Mouse (Mus musculus): ENCODE measurements around the gene Casp8. TPM values are rescaled to one million over a fixed set of nuclear protein-coding genes. Genes with fewer than 3 reads are reported as not detected.

The Casp8 gene
- polyA plus RNA-seq, 1 experiment from 2014 or later = 17.3 TPM

- Histone ChIP-seq H3K27me3 (ENCODE audit: control insufficient read depth, insufficient read depth, low read length) (no peaks in the 10 kb centered on the region), H3K36me3 (ENCODE audit: control insufficient read depth, insufficient read depth, low read length) (no peaks in the 10 kb centered on the region), H3K4me3 (ENCODE audit: control insufficient read depth in 1 of 2, insufficient read depth in 1 of 2, low read depth in 1 of 2, low read length in 2 of 2) (no peak overlapping the region), H3K27ac (replicated peaks in 1 of 2; ENCODE audit: control insufficient read depth in 1 of 2, insufficient read depth in 1 of 2, low read depth in 2 of 2, low read length in 2 of 2) (no peak overlapping the region), H3K4me1 (ENCODE audit: control insufficient read depth in 2 of 2, insufficient read depth in 2 of 2, low read length in 2 of 2) (no peaks in the 10 kb centered on the region; a peak in 1 of 4 replicates), H3K4me2 (ENCODE audit: low read length) (no peak overlapping the region), H3K9me3 (ENCODE audit: control insufficient read depth, low read length) (no peaks in the 10 kb centered on the region), H3K9ac (ENCODE audit: low read length) (no peak overlapping the region)
- ATAC-seq (ENCODE audit: insufficient number of reproducible peaks, insufficient read depth, low FRiP score, low read depth) = no peak
Observed at GRCm38 (mm10) chr1:58769136-58769535, 26.0 kb upstream of the Casp8 start.

- Histone ChIP-seq H3K4me3 (ENCODE audit: control insufficient read depth in 1 of 2, insufficient read depth in 1 of 2, low read depth in 1 of 2, low read length in 2 of 2) (no peak overlapping the region), H3K9ac (ENCODE audit: low read length) (no peak overlapping the region), H3K9me3 (ENCODE audit: control insufficient read depth, low read length) (no peaks in the 10 kb centered on the region), H3K27me3 (ENCODE audit: control insufficient read depth, insufficient read depth, low read length) (no peaks in the 10 kb centered on the region), H3K4me2 (ENCODE audit: low read length) (no peak overlapping the region), H3K36me3 (ENCODE audit: control insufficient read depth, insufficient read depth, low read length) (no peaks in the 10 kb centered on the region), H3K4me1 (ENCODE audit: control insufficient read depth in 2 of 2, insufficient read depth in 2 of 2, low read length in 2 of 2) (no peaks in the 10 kb centered on the region; a peak in 1 of 4 replicates), H3K27ac (replicated peaks in 1 of 2; ENCODE audit: control insufficient read depth in 1 of 2, insufficient read depth in 1 of 2, low read depth in 2 of 2, low read length in 2 of 2) (no peak overlapping the region)
- 53% methylated on average over 9 of the region's 9 CpGs for WGBS
- no peak for ATAC-seq (ENCODE audit: insufficient number of reproducible peaks, insufficient read depth, low FRiP score, low read depth)
Observed at GRCm38 (mm10) chr1:58769701-58770100, 25.5 kb upstream of the Casp8 start.

GRCm38 (mm10) chr1:58770111-58770720 is 25.0 kb upstream of the Casp8 start:
- Histone ChIP-seq H3K9me3 (ENCODE audit: control insufficient read depth, low read length) (no peaks in the 10 kb centered on the region), H3K27me3 (ENCODE audit: control insufficient read depth, insufficient read depth, low read length) (no peaks in the 10 kb centered on the region), H3K9ac (ENCODE audit: low read length) (no peak overlapping the region), H3K4me3 (ENCODE audit: control insufficient read depth in 1 of 2, insufficient read depth in 1 of 2, low read depth in 1 of 2, low read length in 2 of 2) (no peak overlapping the region), H3K27ac (replicated peaks in 1 of 2; ENCODE audit: control insufficient read depth in 1 of 2, insufficient read depth in 1 of 2, low read depth in 2 of 2, low read length in 2 of 2) (no peak overlapping the region), H3K4me1 (ENCODE audit: control insufficient read depth in 2 of 2, insufficient read depth in 2 of 2, low read length in 2 of 2) (no peaks in the 10 kb centered on the region; a peak in 1 of 4 replicates), H3K36me3 (ENCODE audit: control insufficient read depth, insufficient read depth, low read length) (no peaks in the 10 kb centered on the region), H3K4me2 (ENCODE audit: low read length) (no peak overlapping the region)
- 26% methylated on average over 7 of the region's 7 CpGs for WGBS
- no peak for ATAC-seq (ENCODE audit: insufficient number of reproducible peaks, insufficient read depth, low FRiP score, low read depth)

- Histone ChIP-seq H3K4me1 (ENCODE audit: control insufficient read depth in 2 of 2, insufficient read depth in 2 of 2, low read length in 2 of 2) (no peaks in the 10 kb centered on the region), H3K4me2 (ENCODE audit: low read length) (no peak overlapping the region), H3K36me3 (ENCODE audit: control insufficient read depth, insufficient read depth, low read length) (no peaks in the 10 kb centered on the region), H3K9me3 (ENCODE audit: control insufficient read depth, low read length) (no peaks in the 10 kb centered on the region), H3K27ac (replicated peaks in 1 of 2; ENCODE audit: control insufficient read depth in 1 of 2, insufficient read depth in 1 of 2, low read depth in 2 of 2, low read length in 2 of 2) (no peak overlapping the region), H3K9ac (ENCODE audit: low read length) (no peak overlapping the region), H3K27me3 (ENCODE audit: control insufficient read depth, insufficient read depth, low read length) (no peaks in the 10 kb centered on the region), H3K4me3 (ENCODE audit: control insufficient read depth in 1 of 2, insufficient read depth in 1 of 2, low read depth in 1 of 2, low read length in 2 of 2) (no peak overlapping the region)
- no peak for ATAC-seq (ENCODE audit: insufficient number of reproducible peaks, insufficient read depth, low FRiP score, low read depth)
- 61% methylated on average over 3 of the region's 3 CpGs for WGBS
Observed at GRCm38 (mm10) chr1:58772084-58772483, 23.1 kb upstream of the Casp8 start.

- Histone ChIP-seq H3K36me3 (ENCODE audit: control insufficient read depth, insufficient read depth, low read length) (no peaks in the 10 kb centered on the region), H3K9me3 (ENCODE audit: control insufficient read depth, low read length) (0 out of 2 replicates have a peak, but pooled peaks cover 2% of the 10 kb centered on the region), H3K4me3 (ENCODE audit: control insufficient read depth in 1 of 2, insufficient read depth in 1 of 2, low read depth in 1 of 2, low read length in 2 of 2) (no peak overlapping the region), H3K4me2 (ENCODE audit: low read length) (no peak overlapping the region), H3K4me1 (ENCODE audit: control insufficient read depth in 2 of 2, insufficient read depth in 2 of 2, low read length in 2 of 2) (no peaks in the 10 kb centered on the region), H3K9ac (ENCODE audit: low read length) (no peak overlapping the region), H3K27ac (replicated peaks in 1 of 2; ENCODE audit: control insufficient read depth in 1 of 2, insufficient read depth in 1 of 2, low read depth in 2 of 2, low read length in 2 of 2) (no peak overlapping the region), H3K27me3 (ENCODE audit: control insufficient read depth, insufficient read depth, low read length) (no peaks in the 10 kb centered on the region)
- ATAC-seq (ENCODE audit: insufficient number of reproducible peaks, insufficient read depth, low FRiP score, low read depth) = no peak
Observed at GRCm38 (mm10) chr1:58773280-58773679, 21.9 kb upstream of the Casp8 start.

- Histone ChIP-seq H3K27me3 (ENCODE audit: control insufficient read depth, insufficient read depth, low read length) (no peaks in the 10 kb centered on the region), H3K27ac (replicated peaks in 1 of 2; ENCODE audit: control insufficient read depth in 1 of 2, insufficient read depth in 1 of 2, low read depth in 2 of 2, low read length in 2 of 2) (no peak overlapping the region), H3K9ac (ENCODE audit: low read length) (no peak overlapping the region), H3K36me3 (ENCODE audit: control insufficient read depth, insufficient read depth, low read length) (no peaks in the 10 kb centered on the region), H3K9me3 (ENCODE audit: control insufficient read depth, low read length) (0 out of 2 replicates have a peak, but pooled peaks cover 2% of the 10 kb centered on the region), H3K4me3 (ENCODE audit: control insufficient read depth in 1 of 2, insufficient read depth in 1 of 2, low read depth in 1 of 2, low read length in 2 of 2) (no peak overlapping the region), H3K4me1 (ENCODE audit: control insufficient read depth in 2 of 2, insufficient read depth in 2 of 2, low read length in 2 of 2) (no peaks in the 10 kb centered on the region), H3K4me2 (ENCODE audit: low read length) (no peak overlapping the region)
- ATAC-seq (ENCODE audit: insufficient number of reproducible peaks, insufficient read depth, low FRiP score, low read depth) = no peak
- 63% methylated on average over 2 of the region's 2 CpGs for WGBS
Observed at GRCm38 (mm10) chr1:58773905-58774304, 21.3 kb upstream of the Casp8 start.

GRCm38 (mm10) chr1:58775361-58775760 is 19.8 kb upstream of the Casp8 start:
- WGBS = 98% methylated on average over 5 of the region's 5 CpGs

GRCm38 (mm10) chr1:58777583-58777982 is 17.6 kb upstream of the Casp8 start:
- Histone ChIP-seq H3K4me3 (ENCODE audit: control insufficient read depth in 1 of 2, insufficient read depth in 1 of 2, low read depth in 1 of 2, low read length in 2 of 2) (no peak overlapping the region), H3K27me3 (ENCODE audit: control insufficient read depth, insufficient read depth, low read length) (no peaks in the 10 kb centered on the region), H3K27ac (replicated peaks in 1 of 2; ENCODE audit: control insufficient read depth in 1 of 2, insufficient read depth in 1 of 2, low read depth in 2 of 2, low read length in 2 of 2) (no peak overlapping the region), H3K4me2 (ENCODE audit: low read length) (no peak overlapping the region), H3K36me3 (ENCODE audit: control insufficient read depth, insufficient read depth, low read length) (no peaks in the 10 kb centered on the region), H3K4me1 (ENCODE audit: control insufficient read depth in 2 of 2, insufficient read depth in 2 of 2, low read length in 2 of 2) (no peaks in the 10 kb centered on the region), H3K9ac (ENCODE audit: low read length) (no peak overlapping the region), H3K9me3 (ENCODE audit: control insufficient read depth, low read length) (0 out of 2 replicates have a peak, but pooled peaks cover 2% of the 10 kb centered on the region)
- 88% methylated on average over 1 of the region's 1 CpGs for WGBS
- no peak for ATAC-seq (ENCODE audit: insufficient number of reproducible peaks, insufficient read depth, low FRiP score, low read depth)

More at GRCm38 (mm10) chr1:58775361-58775760, 19.8 kb upstream of the Casp8 start:
- H3K4me3 ChIP-seq (ENCODE audit: control insufficient read depth in 1 of 2, insufficient read depth in 1 of 2, low read depth in 1 of 2, low read length in 2 of 2) = no peak overlapping the region
- no peak overlapping the region for H3K9ac ChIP-seq (ENCODE audit: low read length)
- ATAC-seq (ENCODE audit: insufficient number of reproducible peaks, insufficient read depth, low FRiP score, low read depth) = no peak
- no peaks in the 10 kb centered on the region for H3K4me1 ChIP-seq (ENCODE audit: control insufficient read depth in 2 of 2, insufficient read depth in 2 of 2, low read length in 2 of 2)
- H3K27me3 ChIP-seq (ENCODE audit: control insufficient read depth, insufficient read depth, low read length) = no peaks in the 10 kb centered on the region
- 0 out of 2 replicates have a peak, but pooled peaks cover 2% of the 10 kb centered on the region for H3K9me3 ChIP-seq (ENCODE audit: control insufficient read depth, low read length)
- H3K36me3 ChIP-seq (ENCODE audit: control insufficient read depth, insufficient read depth, low read length) = no peaks in the 10 kb centered on the region
- no peak overlapping the region for H3K4me2 ChIP-seq (ENCODE audit: low read length)
- no peak overlapping the region for H3K27ac ChIP-seq (replicated peaks in 1 of 2; ENCODE audit: control insufficient read depth in 1 of 2, insufficient read depth in 1 of 2, low read depth in 2 of 2, low read length in 2 of 2)

Data from heart, embryonic 14.5 days (tissue).